Mouse (Mus musculus): Measurements from ENCODE around the gene Traf3ip2.

The Traf3ip2 gene

DNA sequence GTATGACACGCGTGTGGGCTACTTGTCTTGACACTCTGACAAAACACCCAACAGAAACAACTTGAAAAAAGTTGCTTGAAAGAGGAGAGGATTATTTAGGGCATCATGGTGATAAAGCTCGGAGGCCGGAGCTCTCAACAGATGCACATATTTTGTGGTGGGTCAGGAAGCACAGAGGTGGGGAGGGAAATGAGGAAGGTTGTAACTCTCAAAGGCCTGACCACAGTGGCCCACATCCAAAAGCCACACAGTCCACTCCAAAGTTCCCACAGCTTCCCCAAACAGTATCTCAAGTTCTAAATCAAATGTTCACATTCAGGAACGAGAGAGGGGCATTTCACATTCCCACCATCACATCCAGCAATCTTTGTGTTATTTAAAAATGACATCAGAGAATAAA lies 11.7 kb upstream of the Traf3ip2 start:
- DNase-seq: no peak

DNA sequence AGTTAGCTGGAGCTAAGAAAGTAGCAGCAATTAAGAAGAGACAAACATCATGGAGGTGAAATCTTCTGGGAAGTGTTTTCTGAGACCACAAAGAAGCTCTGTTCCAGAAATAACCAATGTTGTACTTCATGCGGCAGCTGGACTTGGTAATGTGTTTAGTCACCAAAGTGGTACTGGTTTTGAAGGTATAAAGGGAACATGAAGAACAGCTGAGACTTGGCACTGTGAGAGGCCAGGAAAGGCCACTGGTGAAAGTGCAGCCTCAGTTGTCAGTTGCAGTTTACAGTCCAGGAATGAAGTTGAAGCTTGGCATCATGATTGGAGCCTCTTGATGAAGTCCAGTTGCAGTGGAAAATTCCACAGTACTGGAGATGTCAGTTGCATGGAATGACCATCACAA lies 6.3 kb upstream of the Traf3ip2 start:
- no peak for DNase-seq

DNA sequence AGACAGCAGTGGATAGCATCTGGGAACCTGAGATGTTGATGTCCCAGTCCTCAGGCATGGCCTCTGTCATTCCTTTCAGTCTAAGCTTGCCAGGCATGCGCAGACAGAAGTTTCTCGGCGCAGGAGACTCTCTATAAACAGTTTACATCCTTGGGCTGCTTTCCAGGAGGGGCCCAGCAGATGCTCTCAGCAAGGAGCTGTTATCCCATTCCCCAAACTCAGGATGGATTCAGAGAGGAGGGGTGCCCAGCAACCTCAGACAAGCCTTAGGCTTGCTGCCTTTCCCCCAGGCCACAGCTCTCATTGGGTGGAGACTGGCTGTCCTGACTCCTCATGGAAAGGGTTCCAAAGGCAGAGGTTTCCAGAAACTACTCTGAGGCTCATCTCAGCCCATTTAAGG lies 1.5 kb upstream of the Traf3ip2 start:
- no peak for DNase-seq

DNA sequence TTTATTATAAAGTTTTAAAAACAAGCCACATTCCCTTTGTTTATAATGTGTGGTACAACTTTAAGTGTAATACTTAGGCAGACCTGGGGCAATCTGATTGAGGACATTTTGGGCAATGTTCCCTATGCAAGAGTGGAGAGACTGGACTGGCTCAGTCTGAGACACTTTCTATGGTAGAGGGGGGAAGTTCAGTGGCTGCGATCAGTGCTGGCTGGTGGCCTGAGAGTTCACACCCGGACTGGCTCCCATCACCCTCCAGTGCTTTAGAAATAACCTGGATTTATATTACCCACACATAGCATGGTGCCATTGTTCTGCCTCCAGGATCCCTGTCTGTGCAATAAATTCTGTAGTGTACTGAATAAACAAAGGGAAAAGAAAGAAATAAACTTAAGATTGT lies 603 bp upstream of the Traf3ip2 start:
- no peak for DNase-seq

DNA sequence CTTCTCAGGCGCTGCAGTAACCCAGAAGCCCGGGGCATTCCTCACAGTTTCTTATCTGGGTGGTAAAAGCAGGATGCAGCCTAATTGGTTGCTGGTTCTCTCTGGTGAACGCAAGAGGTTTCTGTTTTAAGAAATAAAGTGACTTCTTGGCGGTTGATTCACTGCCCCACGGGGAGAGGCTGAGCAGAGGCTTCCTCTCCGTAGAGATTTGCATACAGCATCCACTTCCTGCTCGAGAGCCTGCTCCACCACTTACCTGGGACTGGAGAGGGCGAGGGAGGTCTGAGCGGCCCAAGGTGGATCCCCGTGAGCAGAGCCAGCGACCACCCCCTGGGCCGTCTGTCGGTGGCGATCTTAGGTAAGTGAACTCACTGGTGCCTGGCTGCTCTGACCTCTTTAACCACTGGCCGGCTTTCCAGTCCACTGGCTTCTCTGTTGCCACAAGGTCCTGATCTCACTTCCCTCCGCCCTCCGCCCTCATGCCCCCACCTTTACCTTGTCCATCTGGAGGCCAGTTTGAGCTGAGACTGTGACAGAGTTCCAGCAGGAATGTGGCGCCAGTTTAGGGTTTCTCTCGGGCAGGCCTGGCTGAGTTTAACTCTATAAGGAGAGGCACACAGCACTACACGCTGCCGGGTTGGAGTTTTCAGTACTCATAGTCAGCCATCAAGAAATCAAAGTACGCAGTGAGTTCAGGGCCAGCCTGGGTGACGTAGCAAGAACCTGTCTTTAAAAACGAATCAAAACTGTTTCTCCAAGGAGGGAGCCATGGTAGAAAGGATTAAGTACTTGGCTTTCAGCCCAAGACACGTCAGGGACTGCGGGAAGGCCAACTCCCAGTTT lies 476 bp downstream of the Traf3ip2 start:
- peak; percentile 93 for DNase-seq

DNA sequence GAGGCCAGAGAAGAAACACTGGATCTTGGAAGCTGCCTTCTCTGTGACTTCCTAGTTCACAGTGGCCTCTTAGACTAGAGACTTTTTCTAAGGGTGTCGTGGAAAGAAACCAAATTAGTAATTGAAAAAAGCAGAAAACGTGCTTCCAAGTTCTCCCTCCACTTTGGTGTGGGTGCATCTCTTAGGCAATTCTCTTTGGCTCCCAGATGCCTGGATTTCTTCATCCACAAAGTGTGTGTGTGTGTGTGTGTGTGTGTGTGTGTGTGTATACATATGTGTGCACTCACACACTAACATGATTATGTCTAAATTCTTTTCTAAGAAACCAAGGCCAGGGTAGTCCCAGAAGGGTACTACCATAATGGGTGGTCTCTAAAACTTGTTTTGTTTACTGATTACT lies 1.2 kb downstream of the Traf3ip2 start:
- no peak for DNase-seq

DNA sequence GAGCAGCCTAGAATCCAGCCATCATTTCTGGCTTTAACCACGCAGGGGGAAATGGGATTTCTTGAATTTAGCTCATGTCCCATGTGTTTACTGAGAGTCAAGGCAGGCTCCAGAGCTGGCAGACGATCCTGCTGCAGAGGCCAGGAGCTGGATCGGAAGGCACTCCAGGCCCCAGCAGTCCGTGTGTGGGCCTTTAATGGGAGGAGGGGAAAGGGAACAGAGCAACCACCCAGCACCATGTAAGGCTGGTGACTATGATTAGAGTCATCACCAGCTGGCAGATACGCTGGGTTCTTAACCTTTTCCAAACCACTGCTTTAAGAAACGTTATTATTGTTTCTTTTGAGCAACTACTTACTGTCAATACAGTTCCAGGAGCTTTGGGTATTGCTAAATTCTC lies 1.9 kb downstream of the Traf3ip2 start:
- DNase-seq: peak; percentile 48

DNA sequence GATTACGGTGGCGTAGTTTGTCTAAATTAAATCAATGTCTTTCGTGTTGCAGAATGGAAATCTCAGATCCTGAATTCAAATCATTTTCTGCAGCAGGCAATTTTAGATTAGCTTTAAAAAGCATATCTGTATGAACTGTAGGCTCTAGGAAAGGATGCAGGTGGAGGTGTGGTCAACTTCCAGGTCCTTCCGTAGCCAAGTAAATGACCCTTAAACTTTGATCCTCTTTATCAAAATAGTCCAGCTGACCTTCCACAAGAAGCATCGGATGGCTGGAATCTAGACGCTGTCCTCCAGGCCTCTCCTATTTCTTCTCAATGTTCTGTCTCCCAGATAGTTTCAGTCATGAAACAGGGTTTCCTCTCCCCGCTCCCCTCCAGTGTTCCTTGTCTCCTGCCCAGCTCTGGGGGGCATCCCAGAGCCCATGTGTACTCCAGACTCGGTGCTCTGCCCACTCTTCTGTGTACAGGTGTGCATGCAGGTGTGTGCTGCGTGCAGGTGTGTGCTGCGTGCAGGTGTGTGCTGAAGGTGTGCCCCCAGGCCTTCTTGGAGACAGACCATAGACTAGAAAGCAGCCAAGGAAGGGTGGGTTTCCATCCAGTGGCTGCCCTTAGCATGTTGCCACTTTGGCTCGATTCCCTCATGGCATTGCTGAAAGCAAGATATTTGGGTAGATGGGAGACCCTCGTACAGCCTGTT lies 2.9 kb downstream of the Traf3ip2 start:
- no peak for DNase-seq

DNA sequence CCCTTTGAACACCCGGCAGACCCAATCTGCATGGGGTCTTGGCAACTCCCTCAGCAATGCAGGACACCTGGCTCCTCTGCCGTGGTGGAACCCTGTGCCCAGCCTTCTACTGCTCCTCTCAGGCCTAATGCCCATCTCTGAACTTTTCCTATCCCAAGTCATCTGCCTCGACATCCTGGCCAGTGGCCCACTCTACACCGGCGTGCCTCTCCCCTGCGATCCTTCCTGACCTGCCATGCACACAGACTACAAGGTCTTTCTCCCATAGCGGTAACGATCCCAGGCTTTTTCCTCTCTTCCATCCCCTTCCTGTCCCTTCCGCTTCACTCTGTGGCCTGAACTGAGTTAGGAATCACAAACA lies 3.5 kb downstream of the Traf3ip2 start:
- no peak for DNase-seq

DNA sequence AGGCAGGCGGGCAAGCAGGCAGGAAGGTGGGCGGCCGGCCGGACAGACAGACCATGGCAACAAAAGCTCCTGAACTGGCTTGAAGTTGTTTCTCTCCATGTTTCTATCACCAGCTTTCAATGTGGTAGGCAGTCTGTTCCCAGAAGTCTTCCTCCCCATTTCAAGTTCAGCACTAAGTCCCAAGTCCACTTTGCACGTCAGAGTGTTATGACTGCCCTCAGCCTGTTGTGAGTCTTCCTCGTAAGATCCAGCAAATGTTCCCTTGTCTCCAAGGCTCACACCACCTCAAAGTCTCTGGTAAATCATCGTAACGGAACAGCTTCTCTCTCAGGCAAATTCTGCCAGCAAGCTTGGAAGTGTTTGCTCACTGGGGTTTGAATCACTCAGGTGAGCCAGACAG lies 3.9 kb downstream of the Traf3ip2 start:
- no peak for DNase-seq

DNA sequence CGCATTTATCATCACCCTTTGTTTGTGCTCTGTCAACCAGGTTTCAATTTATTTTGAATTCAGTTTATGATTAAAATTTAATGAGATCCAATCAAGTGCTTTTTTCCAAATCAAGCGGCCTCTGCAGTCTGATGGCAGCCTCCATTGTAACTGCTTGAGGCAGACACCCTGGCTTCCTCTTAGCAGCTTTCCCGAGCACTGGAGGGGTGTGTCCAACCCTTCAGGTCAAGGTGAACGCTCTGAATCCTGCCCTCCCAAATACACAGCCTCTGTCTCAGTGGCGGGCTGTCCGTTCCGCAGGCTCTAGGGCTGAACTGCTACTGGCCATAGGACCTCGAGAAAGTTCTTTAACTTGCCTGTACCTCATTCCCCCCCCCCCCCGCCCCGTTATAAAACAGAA lies 5.7 kb downstream of the Traf3ip2 start:
- DNase-seq: no peak

DNA sequence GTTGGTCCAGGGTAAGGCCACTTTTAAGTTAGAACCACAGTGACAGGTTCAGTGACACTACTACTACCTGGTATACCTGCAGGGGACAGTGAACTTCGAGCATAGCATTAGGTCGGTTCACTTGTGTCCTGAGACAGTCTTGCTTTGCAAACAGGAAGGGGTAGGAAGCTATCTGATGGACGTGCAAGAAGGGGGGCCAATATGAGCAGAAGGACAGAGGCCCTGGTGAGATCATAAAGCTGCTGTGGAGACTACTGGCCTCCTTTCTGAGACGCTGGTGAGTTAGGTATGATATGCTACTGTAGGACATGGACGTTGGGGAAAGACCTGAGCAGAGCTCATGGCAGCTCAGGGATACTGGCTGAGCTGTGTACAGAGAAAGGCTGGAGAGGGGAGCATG lies 7.9 kb downstream of the Traf3ip2 start:
- no peak for DNase-seq

DNA sequence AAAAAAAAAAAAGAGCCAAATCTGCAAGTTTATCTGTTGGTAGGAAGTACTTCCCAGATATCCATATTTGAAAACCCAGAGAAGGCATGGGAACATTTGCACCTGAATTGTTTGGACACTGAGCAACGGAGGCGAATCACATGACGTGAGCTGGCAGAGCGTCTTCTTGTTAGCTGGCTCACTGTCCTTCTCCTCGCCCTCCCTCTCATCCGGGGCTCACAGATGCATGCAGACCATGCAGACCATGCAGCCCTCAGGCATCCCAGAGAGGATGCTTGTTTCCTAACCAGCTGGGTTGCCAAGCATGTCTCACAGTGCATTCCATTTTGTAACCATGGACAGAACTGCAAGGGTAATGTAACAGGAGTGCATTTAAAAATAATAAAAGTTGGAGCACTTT lies 11.1 kb downstream of the Traf3ip2 start:
- DNase-seq: no peak

DNA sequence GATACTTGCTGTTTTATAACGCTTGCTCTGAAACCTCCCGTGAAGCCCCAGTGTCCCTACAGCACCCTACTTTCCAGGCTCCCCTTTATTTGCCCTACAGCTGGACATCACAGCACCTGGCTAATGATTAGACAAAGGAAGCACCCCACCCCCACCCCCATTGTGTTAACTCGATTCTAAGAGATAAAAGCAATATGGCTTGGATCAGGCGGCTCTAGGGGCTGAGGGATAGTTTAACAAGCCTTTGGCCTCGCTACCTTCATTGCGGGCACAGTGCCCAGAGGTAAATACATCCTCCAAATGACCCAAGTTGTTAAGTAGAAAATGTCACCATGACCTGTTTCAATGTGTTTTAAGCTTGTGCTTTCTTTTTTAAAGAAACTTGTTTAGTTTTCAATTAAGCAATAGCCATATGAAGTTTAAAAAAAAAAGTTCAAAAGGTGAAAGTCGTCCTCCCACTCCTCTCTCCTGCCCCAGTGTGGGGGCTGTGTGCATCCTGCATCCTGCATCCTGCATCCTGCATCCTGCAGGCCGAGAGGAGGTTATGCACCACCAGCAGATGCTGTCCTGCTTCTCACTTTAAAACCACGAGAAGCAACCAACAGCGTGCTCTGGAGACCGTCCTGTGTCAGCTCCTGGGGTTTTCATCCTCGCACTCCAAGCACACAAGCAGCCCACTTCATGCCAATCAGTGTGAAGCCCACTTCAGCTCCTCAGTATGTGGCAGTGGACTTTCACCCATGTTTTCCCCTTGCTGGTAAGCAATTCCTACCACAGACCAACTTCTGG lies 12.3 kb downstream of the Traf3ip2 start:
- peak; percentile 52 for DNase-seq

DNA sequence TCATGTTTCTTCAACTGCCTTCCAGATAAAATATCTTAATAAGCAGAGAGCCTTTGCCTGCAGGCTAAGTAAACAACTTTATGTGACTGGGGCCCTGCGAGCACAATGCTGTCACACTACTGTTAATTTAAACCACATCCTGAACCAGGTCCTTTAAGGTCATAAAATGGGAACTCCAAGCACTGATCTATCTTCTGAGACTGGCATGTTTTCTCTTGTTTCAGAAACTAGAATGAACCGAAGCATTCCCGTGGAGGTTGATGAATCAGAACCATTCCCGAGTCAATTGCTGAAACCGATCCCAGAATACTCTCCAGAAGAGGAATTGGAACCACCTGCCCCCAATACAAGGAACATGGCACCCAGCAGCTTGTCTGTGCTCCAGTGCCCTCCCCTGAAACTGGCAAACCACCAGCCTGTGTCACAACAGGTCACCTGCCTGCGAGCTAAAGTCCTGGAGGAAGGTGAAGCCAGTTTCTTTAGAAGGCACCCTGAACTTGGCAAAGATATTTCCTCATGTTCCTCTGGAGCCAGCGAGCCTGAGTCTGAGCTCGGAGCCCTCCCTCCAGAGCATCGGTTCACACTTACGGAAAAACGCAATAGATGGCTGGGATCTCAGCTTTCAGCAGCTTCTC lies 13.0 kb downstream of the Traf3ip2 start:
- peak; percentile 88 for DNase-seq

DNA sequence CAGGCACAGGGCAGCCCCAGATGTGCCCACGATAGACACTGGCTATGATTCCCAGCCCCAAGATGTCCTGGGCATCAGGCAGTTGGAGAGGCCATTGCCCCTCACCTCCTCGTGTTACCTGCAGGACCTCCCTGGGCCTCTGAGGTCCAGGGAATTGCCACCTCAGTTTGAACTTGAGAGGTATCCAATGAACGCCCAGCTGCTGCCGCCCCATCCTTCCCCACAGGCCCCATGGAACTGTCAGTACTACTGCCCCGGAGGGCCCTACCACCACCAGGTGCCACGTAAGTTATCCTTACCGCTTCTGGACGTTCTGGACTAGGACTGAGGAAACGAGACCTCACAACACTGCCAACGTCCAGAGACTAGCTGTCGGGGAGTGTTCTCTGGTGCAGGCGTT lies 13.6 kb downstream of the Traf3ip2 start:
- DNase-seq: no peak

DNA sequence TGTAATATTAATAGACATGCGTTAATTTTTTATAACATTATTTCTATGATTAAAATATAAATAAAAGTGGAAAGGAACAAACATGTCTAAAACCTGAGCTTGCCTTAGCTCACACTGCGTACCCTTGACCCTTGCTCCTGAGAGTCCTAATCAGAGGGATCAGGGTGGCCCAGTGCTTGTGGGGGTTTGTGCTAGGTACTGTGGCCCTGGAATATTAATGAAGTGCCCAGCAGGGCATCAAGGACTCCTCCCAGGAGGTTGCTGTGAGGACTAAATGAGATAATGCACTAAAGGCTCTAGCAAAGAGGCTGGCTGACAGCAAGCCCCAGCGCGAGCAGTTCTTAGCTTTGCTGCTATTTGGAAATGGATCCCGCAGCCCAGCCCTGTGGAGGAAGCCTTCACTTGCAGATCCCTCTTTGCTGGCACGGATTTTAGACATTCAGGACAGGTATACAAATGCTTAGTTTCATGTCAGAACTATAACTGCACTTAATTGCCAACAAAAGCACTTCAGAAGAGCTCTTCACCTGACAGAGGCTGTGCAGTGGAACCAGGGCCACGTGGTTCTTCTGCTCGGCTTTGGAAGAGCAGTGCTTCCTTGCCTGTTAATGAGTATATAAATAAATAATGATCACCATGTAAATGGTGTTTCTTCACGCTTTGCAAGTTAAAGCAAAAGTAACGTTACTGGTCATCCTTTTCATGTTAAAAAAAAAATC lies 16.2 kb downstream of the Traf3ip2 start:
- DNase-seq: no peak

DNA sequence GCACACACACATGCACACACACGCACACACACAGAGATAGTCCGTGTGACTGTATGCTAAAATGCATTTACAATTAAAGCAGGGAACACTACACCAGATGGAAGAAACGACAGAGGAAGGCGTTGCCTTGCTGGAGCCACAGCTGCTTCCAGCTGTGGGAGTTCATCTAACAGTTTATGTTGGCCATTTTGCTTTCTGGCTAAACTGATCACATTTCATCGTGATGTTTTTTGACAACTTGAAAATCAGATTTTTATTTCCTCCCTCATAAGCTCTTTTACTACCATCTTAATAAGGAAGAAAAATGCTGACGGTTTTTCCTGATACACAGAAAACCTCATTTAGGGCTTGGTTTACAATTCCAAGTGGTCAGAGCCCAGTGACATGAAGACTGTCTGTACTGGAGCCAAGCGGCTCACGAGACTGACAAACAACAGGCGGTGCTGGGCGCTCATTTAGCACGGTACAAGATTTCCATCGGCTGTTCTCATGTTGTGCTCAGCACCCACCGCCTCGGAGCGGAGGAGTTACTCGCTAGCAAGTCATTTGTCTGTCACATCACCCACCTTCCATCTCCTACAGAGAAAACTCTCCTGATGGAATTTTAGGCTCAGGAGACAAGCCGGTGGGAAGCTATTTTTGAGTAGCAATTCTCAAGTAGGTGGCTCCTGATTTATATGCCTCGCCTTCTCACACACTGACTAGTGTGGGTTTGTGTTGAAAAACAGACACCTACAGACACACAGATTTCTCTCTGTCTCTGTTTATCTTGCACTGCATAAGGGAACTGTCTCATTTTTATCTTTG lies 17.2 kb downstream of the Traf3ip2 start:
- no peak for DNase-seq

DNA sequence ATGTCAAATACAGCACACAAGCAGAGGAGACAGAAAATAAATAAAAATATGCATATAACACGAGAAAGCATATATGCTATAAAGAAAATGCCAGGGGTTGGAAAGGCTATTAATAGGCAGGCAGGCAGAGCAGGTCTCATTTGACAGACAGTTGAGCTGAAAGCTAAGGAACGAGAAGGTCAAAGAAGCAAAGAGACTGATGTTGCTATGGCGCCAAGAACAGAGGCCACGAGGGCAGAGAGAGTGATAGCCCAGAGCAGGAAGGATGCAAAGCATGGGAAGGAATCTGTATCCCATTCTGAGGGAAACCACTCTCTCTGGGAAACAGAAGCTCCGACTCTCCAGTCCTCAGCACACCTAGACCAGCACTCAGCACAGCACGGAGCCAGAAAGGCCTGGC lies 18.1 kb downstream of the Traf3ip2 start:
- no peak for DNase-seq

DNA sequence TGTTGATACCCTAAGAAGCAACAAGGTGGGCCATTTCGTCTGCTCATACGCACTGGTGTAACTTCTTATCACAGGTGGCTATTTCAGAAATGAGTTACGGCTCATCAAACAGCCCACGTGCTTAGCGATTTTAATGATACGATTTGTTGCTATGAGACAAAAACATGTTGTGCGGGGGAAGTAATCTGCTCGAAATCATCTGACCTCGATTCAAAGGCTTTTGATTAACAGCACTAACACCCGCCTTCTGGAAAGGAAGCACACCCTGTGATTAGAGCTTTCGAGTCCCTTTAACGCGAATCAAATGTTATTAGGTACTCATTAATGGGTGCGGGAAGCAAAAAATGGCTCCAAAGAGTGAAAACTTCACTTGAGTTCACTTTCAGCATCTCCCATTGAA lies 18.9 kb downstream of the Traf3ip2 start:
- DNase-seq: no peak

DNA sequence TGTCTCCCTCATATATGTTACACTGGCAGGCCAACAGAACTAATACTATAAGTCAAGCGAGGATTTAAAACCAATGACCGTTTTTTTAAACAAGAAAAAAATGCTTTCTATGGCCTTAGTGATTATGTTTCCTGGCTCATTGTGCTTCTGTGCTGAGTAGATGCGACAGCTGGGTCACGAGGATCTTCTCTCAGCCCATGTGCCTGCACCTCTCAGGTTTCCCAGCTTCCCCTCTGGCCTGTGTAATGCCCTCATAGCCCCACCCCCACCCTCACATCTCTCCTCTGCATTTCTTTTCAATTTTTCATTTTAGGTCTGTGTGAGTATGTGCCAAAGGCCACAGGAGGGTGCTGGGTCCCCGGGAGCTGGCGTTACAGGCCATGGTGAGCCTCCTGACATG lies 20.6 kb downstream of the Traf3ip2 start:
- DNase-seq: no peak

Data from kidney, adult 11 months (tissue).